In genomic region chr3:32616331-32617052, GRCm38 (mm10) we compare ENCODE assay signal across 7 mouse cellular contexts. TPM values are rescaled to one million over a fixed set of nuclear protein-coding genes. Genes with fewer than 3 reads are reported as not detected.
DNase-seq lines count a peak whose midpoint lies in the region; ATAC-seq and TF ChIP-seq lines count a peak whose summit lies in the region.

Gnb4 (minus strand) TSS chr3:32616585.

- H3K4me1 ChIP-seq in hindbrain, postnatal 0 days (ENCODE audit: insufficient read depth, low read length) = peaks cover 4% of the 10 kb centered on the region; the same call in 1 of the 2 replicates
- no peaks in the 10 kb centered on the region; the same call in 1 of the 2 replicates for H3K4me1 ChIP-seq in spleen, adult 2 months (ENCODE audit: control insufficient read depth, insufficient read depth, insufficient read length)

- in situ Hi-C loops in Patski (cut with MboI; ENCODE audit: low pct_unique_long_range_greater_than_20kb) = no loop called here

- peak; percentile 16 for ATAC-seq in Patski
- peak; percentile 94 for ATAC-seq in hindbrain, postnatal 0 days
- peak; percentile 61 for ATAC-seq in megakaryocyte-erythroid progenitor cell, adult 5-6 weeks (replicated peaks; ENCODE audit: low FRiP score, low TSS enrichment, poor library complexity, severe bottlenecking)

- H3K9ac ChIP-seq in hindbrain, postnatal 0 days (replicated peaks; ENCODE audit: low read length) = peak within 1 kb of the TSS; percentile 70

- WGBS in hindbrain, postnatal 0 days = 2% methylated on average over 42 of the region's 83 CpGs
- 3% methylated on average over 76 of the region's 83 CpGs for WGBS in spleen, adult 2 months

- H3K9me3 ChIP-seq in hindbrain, postnatal 0 days (ENCODE audit: low read length) = no peaks in the 10 kb centered on the region

- no peak for DNase-seq in Patski (ENCODE audit: low read depth, low spot score)
- peak; percentile 90 for DNase-seq in brain, embryonic 14.5 days (ENCODE audit: low read depth)
- DNase-seq in gastrocnemius, adult 2 months = peak; percentile 70
- DNase-seq in hindbrain, postnatal 0 days (ENCODE audit: low spot score) = peak; percentile 89
- DNase-seq in left cerebral cortex, postnatal 36 days (ENCODE audit: low spot score in 2 of 2) = peak; percentile 31 to 33
- DNase-seq in spleen, adult 2 months (ENCODE audit: low read depth in 1 of 2, low spot score in 2 of 2) = peak in 1 of 2 experiments; percentile 43

- CTCF ChIA-PET in Patski (lab: Charles Lee) = interaction anchor here (0.8 to 1.4 kb wide), 2 partner anchors 11 to 12 kb away, joined by 3 to 4 read pairs; no protein-coding TSS in a partner anchor

- H3K4me2 ChIP-seq in hindbrain, postnatal 0 days (ENCODE audit: low read depth, low read length) = peak within 1 kb of the TSS; percentile 66

- POLR2A ChIA-PET in Patski (lab: Charles Lee) = no interaction called here

- peaks cover 23% of the 10 kb centered on the region for H3K27me3 ChIP-seq in Patski
- H3K27me3 ChIP-seq in hindbrain, postnatal 0 days (ENCODE audit: insufficient read depth, low read length) = no peaks in the 10 kb centered on the region
- peaks cover 6% of the 10 kb centered on the region for H3K27me3 ChIP-seq in spleen, adult 2 months (ENCODE audit: control insufficient read depth, insufficient read depth, low read length)

- intact Hi-C loops in gastrocnemius, adult 2 months (cut with DNase I) = loop anchor here (10.0 kb wide), 1 partner anchor 48 kb away; no protein-coding TSS in a partner anchor
- intact Hi-C loops in left cerebral cortex, postnatal 36 days (cut with DNase I) = no loop called here

- peak within 1 kb of the TSS; percentile 76 for H3K27ac ChIP-seq in gastrocnemius, adult 2 months
- H3K27ac ChIP-seq in hindbrain, postnatal 0 days = peak within 1 kb of the TSS; percentile 80
- no peak within 1 kb of the TSS for H3K27ac ChIP-seq in spleen, adult 2 months (ENCODE audit: insufficient read depth, low read length)

- no peaks in the 10 kb centered on the region for H3K36me3 ChIP-seq in hindbrain, postnatal 0 days (ENCODE audit: insufficient read depth, low read length)
- no peaks in the 10 kb centered on the region for H3K36me3 ChIP-seq in spleen, adult 2 months (ENCODE audit: control insufficient read depth, insufficient read depth, low read length)

- no peak for TF ChIP-seq CTCF in Patski (IDR thresholded peaks at IDR 0.05)
- no peak for TF ChIP-seq CTCF in brain, embryonic 14.5 days (IDR thresholded peaks at IDR 0.05; ENCODE audit: borderline replicate concordance, extremely low read depth, insufficient read depth, insufficient read length)
- no peak for TF ChIP-seq CTCF in gastrocnemius, adult 2 months (IDR thresholded peaks at IDR 0.05)
- TF ChIP-seq CTCF in hindbrain, postnatal 0 days (IDR thresholded peaks at IDR 0.05; ENCODE audit: low read depth) = no peak
- no peak for TF ChIP-seq CTCF in spleen, adult 2 months (IDR thresholded peaks at IDR 0.05; ENCODE audit: extremely low read depth, insufficient read depth, insufficient read length, insufficient replicate concordance)

- peak within 1 kb of the TSS; percentile 86 for H3K4me3 ChIP-seq in gastrocnemius, adult 2 months
- peak within 1 kb of the TSS; percentile 56 for H3K4me3 ChIP-seq in hindbrain, postnatal 0 days (ENCODE audit: low read length)
- H3K4me3 ChIP-seq in spleen, adult 2 months (ENCODE audit: extremely low read depth, insufficient read depth, insufficient read length) = peak within 1 kb of the TSS; percentile 59

- TF ChIP-seq POLR2A in brain, embryonic 14.5 days (IDR thresholded peaks at IDR 0.05; ENCODE audit: borderline replicate concordance, extremely low read depth, insufficient read depth, insufficient read length, poor library complexity, severe bottlenecking) = 0 out of 2 replicates have a peak, but pooled peaks have one; percentile 22
- no peak for TF ChIP-seq POLR2A in spleen, adult 2 months (IDR thresholded peaks at IDR 0.05; ENCODE audit: low read depth, low read length)

RNA-seq across cellular contexts. Expression of gene Gnb4, which starts in this region (rescaled TPM):
- polyA plus RNA-seq in Patski (2021) = 0.94 TPM
- polyA plus RNA-seq in brain, embryonic 14.5 days (2012; rRNA removed) = 65.1 and 68.9 TPM in 2 replicates
- total RNA-seq in gastrocnemius, adult 2 months (2021) = 1 to 10 TPM; 4.3 to 7.2 TPM
- total RNA-seq in hindbrain, postnatal 0 days (2014; rRNA removed) = 124 and 138 TPM in 2 replicates
- 123 and 124 TPM in 2 replicates for polyA plus RNA-seq in hindbrain, postnatal 0 days (2015; fragmentation: Nextera tagmentation; extraction: Ambion mirVana)
- 10 to 100 TPM; 43.7 to 44.9 TPM for total RNA-seq in left cerebral cortex, postnatal 36 days (2021)
- total RNA-seq in megakaryocyte-erythroid progenitor cell, adult 5-6 weeks (2014; fragmentation: Nextera tagmentation) = 33.0 and 42.2 TPM in 2 replicates
- 31.4 and 57.6 TPM in 2 replicates for total RNA-seq in megakaryocyte-erythroid progenitor cell, adult 5-6 weeks (2017)
- 11.2 and 13.9 TPM in 2 replicates for polyA plus RNA-seq in spleen, adult 2 months (2012; rRNA removed)

Comparison
In these comparisons a context has a peak if more than half of its experiments do, and no peak if none do; other contexts are left out.
1. Peak in ATAC-seq in Patski; RNA of the gene not detected or under 1 TPM.
2. ATAC-seq: peak in every context shown above with its lines; median percentile 94 in hindbrain, postnatal 0 days; 61 in megakaryocyte-erythroid progenitor cell, adult 5-6 weeks; 16 in Patski.